Mouse (Mus musculus) left cerebral cortex, adult 2 months (tissue): ENCODE results near the gene Deaf1. TPM values are rescaled to one million over a fixed set of nuclear protein-coding genes. Genes with fewer than 3 reads are reported as not detected.

Experiments
- DNase-seq, 2 experiments: peaks; one replicate each; pipeline ENCODE4 v3.0.0; 2021 to 2022; ENCODE audit warnings: low spot score in 2 of 2, mixed read lengths in 1 of 2; ENCODE audit errors: extremely low spot score in 1 of 2
- H3K27ac ChIP-seq: fragments of 200-600 bp; 2 replicates; pipeline ENCODE4 v1.8.1; 2022
- H3K4me3 ChIP-seq: fragments of 200-600 bp; 2 replicates; pipeline ENCODE4 v1.8.1; 2022
- CTCF ChIP-seq: fragments of 200-600 bp; IDR thresholded peaks from 2 replicates; pipeline ENCODE4 v1.8.1; 2022; ENCODE audit warnings: antibody characterized with exemption, mild to moderate bottlenecking, moderate library complexity
- intact Hi-C: fragments of 180-260 bp; cut with DNase I; formaldehyde crosslinking; loops from one replicate; pipeline ENCODE4 v1.15.1; 2025
- total RNA-seq, 2 experiments: library from RNA; stranded (reverse); gene quantifications; 2 replicates each; pipeline ENCODE4 v1.2.3; 2021

Deaf1 gene
- total RNA-seq, 2 experiments from 2014 or later, result 63.1 to 63.8 TPM

DNA sequence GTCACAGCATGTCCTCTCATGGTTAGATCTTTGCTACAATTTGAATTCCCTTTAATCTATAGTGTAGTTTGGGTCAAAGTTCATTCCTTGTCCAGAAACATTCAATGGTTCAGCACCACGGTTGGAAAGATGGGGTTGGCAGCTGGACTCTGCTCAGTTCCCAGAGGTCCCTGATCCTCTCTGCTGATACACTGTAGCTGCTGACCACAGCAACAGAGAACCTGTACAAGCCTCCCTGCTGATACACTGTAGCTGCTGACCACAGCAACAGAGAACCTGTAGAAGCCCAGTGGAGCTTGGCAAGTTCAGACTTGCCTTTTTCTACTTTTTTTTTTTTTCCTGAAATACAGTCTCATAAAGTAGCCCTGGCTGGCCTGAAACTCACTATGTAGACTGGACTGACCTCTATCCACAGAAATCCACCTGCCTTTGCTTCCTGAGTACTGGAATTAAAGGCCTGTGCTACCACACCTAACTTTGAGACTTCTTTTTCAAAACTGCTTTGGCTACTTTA is 9.8 kb downstream of the Deaf1 start:
- intact Hi-C loops, result loop anchor here (5.0 kb wide), 1 partner anchor 70 kb away; no protein-coding TSS in a partner anchor
- Histone ChIP-seq H3K27ac (no peak overlapping the region), H3K4me3 (no peak overlapping the region)
- no peak for DNase-seq
- TF ChIP-seq CTCF, result no peak

DNA sequence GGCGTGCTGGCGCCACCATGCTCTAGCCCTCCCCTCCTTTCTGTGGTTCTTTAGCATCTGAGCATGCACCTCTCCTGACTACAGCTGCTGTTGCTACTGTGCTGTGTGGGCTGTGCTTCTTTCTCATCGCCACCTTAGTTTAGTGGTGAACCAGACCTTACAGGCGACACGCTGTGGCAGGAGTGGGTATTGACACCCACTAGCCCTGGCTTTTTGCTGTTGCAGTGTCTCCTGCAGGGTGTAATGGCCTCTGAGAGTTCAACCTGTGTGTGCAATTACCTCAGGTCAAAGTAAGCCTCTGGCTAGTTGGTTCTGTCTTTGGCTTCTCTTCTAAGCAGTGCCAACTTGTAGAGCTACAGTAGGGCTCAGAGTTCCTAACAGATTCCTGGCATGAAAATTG is 11.5 kb downstream of the Deaf1 start:
- intact Hi-C loops, result loop anchor here (5.0 kb wide), 1 partner anchor 69 kb away; no protein-coding TSS in a partner anchor
- DNase-seq, result peak; percentile 43 to 49
- TF ChIP-seq CTCF, result peak; percentile 61
- H3K4me3 ChIP-seq, result no peak overlapping the region
- no peak overlapping the region for H3K27ac ChIP-seq

DNA sequence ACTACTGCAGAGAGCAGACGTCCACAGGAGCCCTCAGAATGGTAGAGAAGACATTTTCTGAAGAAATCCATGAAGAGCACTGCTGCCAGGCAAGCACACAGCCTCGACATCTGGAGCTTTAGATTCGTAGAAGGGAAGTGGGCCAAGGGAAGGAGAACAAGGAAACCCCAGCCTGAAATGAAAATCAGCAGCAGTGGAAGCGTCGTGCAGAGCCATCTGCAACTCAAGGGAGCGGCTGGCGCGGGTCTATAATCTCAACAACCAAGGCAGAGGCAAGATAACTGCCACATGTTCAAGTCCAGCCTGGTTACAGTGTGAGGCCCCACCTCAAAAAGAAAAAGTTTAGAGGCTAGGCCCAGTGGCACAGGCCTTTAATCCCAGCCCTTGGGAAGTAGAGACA is 12.4 kb downstream of the Deaf1 start:
- no peak for TF ChIP-seq CTCF
- DNase-seq, result no peak
- H3K4me3 ChIP-seq, result no peak overlapping the region
- intact Hi-C loops, result loop anchor here (5.0 kb wide), 1 partner anchor 68 kb away; no protein-coding TSS in a partner anchor
- H3K27ac ChIP-seq, result no peak overlapping the region

DNA sequence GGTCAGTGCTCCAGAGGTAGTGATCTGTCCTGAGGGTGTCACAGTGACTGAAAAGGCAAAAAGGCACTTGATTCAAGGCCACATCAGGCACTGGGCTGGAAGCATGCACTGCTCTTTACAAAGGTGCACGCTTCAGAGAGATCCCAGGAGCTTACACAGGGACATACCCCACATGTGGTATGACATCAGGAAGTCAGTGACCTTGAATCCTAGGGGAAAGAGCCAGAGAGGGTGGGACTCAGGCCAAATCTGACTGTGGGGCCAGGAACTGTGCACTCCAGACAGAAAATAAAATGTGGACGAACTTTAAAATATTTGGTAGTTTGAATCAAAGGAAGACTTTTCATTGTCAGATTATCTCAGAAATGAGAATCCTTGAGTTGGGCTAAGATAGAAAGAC is 13.1 kb downstream of the Deaf1 start:
- DNase-seq, result no peak
- TF ChIP-seq CTCF, result no peak
- intact Hi-C loops, result no loop called here

DNA sequence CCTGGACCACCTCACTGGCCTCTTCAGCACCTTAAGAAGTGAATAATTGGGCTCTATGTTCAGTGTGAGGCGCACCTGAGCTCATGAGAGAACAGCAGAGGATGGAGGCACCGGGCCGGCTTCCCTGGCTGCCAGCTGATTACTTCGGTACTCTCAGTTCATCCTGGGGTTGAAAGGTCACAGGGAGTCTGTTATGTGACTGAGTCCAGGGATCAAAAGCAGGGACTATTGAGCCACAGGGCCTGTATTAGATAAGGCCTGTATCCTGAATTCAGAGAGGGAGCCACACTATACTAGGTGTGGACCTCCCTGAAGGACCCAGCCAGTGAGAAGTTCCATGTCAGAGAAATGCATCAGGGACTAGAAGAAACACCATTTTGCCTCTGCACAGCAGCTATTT is 23.0 kb downstream of the Deaf1 start:
- TF ChIP-seq CTCF, result no peak
- DNase-seq, result no peak
- no peak overlapping the region for H3K27ac ChIP-seq
- intact Hi-C loops, result no loop called here
- H3K4me3 ChIP-seq, result no peak overlapping the region

More for the DNA sequence above, 13.1 kb downstream of the Deaf1 start:
- Histone ChIP-seq H3K4me3 (no peak overlapping the region), H3K27ac (no peak overlapping the region)

DNA sequence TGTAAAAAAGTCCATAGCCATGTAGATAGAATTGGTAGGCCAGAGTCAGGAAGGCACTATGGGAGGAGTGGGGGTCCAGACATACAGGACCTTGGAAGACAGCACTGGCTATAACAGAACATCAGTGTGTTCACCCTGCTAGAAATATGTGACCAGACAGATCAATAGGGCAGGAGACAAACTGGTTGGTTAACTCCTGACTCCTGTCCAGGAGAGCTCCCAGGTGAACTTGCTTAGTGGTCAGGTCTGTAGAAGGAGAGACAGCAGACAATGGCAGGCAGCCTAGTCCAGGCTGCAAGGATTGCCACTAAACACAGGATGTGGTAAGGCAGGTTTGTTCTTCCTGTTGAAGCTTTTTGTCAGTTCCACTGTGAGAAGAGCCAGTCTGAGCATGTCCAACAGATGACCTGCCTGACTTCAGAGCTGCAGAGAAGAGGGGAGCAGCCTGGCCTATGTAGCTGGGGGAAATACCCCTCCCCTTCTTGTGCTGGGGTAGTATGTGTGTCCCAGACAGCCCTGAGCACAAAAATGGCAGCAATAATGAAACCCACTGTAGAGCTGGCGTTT is 24.7 kb downstream of the Deaf1 start:
- TF ChIP-seq CTCF, result no peak
- no peak for DNase-seq
- no peak overlapping the region for H3K27ac ChIP-seq
- no peak overlapping the region for H3K4me3 ChIP-seq
- intact Hi-C loops, result no loop called here

DNA sequence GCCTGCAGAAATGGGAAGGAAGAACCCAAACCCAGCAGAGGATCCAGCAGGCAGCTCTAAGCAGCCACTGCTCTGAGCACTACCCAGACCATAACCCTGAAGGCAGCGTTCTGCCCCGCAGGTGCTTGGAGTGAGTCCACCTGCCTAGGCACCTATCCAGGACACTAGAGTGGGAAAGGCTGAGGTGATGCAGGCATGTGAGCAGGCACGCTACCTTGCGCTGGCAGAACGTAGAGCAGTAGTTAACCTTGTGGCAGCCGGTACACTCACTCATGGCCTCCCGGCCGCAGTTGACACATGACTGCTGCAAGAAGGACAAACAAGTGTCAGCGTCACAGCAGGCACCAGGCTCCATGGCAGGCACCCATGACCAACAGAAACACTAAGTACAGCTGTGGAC is 26.1 kb downstream of the Deaf1 start:
- no peak for TF ChIP-seq CTCF
- DNase-seq, result no peak
- H3K4me3 ChIP-seq, result no peak overlapping the region
- intact Hi-C loops, result no loop called here
- no peak overlapping the region for H3K27ac ChIP-seq

DNA sequence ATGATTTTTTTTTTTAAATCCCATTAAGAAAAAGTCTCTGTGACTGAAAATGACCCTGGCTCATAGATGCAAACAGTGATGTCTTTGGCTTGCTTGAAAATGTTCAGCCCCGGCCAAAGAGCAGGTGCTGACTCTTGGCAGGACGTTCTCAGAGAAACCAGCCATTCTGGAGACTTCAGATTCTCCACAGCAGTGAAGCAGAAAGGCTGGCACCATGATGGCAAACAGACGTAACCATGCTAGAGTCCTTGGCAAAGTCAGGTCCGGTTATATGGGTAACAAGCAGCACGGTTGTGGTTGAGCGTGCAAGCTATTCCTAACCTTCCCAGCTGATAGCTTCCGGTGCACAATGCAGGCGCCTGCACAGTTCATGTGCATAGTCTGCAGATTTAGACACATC is 28.3 kb downstream of the Deaf1 start:
- intact Hi-C loops, result no loop called here
- H3K27ac ChIP-seq, result no peak overlapping the region
- H3K4me3 ChIP-seq, result no peak overlapping the region
- DNase-seq, result no peak
- no peak for TF ChIP-seq CTCF

DNA sequence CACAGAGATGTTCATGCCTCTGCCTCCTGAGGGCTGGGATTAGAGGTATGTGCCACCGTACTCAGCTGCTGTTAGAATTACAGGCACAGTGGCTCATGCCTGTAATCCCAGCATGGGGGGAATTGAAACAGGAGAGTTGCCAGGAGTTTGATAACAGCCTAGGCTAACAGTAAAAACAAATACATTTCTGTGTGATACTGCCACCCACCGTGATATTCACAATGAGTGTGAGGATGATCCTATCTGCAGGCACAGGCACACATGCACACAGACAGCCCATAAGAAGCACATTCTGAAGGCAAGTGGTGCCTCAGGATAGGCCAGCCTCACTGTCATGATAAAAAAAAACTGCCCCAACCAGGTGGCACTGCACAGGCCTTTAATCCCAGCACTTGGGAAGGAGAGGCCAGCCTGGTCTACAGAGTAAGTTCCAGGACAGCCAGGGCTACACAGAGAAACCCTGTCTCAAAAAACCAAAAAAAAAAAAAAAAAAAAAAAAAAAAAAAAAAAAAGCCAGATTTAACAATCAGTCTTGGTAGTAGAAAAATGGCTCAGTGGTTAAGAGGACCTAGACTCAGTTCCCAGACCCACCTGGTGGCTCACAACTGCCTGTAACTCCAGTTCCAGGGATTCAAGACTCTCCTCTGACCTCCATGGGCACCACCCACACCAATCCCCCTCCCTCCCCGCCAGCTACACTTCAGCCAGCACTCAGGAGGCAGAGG is 29.4 kb downstream of the Deaf1 start:
- H3K27ac ChIP-seq, result no peak overlapping the region
- H3K4me3 ChIP-seq, result no peak overlapping the region
- intact Hi-C loops, result no loop called here

DNA sequence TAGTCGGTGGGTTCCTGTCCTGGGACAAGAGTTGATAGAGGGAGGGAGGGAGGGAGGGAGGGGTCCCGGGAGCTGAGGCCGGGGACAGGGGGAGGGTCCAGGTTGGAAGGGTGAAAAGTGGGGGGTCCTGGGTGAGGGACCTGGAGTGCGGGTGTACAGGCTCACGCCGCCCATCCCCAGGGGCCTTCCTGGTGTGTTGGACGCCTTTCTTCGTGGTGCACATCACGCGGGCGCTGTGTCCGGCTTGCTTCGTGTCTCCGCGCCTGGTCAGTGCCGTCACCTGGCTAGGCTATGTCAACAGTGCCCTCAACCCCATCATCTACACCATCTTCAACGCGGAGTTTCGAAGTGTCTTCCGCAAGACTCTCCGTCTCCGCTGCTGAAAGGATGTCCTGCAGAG is 33.0 kb downstream of the Deaf1 start:
- intact Hi-C loops, result no loop called here
- H3K27ac ChIP-seq, result no peak overlapping the region
- no peak overlapping the region for H3K4me3 ChIP-seq
- DNase-seq, result no peak
- TF ChIP-seq CTCF, result no peak

More for the DNA sequence above, 29.4 kb downstream of the Deaf1 start:
- TF ChIP-seq CTCF, result no peak
- DNase-seq, result no peak

DNA sequence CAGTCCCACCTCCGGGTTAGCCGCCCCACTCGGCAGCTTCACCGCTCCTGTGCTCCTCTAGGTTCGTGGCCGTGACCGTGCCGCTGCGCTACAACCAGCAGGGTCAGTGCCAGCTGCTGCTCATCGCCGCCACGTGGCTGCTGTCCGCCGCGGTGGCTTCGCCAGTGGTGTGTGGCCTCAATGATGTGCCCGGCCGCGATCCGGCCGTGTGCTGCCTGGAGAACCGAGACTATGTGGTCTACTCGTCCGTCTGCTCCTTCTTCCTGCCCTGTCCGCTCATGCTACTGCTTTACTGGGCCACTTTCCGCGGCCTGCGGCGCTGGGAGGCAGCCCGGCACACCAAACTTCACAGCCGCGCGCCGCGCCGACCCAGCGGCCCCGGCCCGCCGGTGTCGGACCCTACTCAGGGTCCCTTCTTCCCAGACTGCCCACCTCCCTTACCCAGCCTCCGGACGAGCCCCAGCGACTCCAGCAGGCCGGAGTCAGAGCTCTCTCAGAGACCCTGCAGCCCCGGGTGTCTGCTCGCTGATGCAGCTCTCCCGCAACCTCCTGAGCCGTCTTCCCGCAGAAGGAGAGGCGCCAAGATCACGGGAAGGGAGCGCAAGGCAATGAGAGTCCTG is 33.5 kb downstream of the Deaf1 start:
- peak in 1 of 2 experiments; percentile 19 for DNase-seq
- TF ChIP-seq CTCF, result no peak; the same call in 1 of the 2 replicates
- intact Hi-C loops, result no loop called here
- Histone ChIP-seq H3K27ac (no peak overlapping the region), H3K4me3 (peak overlapping the region; percentile 33)

DNA sequence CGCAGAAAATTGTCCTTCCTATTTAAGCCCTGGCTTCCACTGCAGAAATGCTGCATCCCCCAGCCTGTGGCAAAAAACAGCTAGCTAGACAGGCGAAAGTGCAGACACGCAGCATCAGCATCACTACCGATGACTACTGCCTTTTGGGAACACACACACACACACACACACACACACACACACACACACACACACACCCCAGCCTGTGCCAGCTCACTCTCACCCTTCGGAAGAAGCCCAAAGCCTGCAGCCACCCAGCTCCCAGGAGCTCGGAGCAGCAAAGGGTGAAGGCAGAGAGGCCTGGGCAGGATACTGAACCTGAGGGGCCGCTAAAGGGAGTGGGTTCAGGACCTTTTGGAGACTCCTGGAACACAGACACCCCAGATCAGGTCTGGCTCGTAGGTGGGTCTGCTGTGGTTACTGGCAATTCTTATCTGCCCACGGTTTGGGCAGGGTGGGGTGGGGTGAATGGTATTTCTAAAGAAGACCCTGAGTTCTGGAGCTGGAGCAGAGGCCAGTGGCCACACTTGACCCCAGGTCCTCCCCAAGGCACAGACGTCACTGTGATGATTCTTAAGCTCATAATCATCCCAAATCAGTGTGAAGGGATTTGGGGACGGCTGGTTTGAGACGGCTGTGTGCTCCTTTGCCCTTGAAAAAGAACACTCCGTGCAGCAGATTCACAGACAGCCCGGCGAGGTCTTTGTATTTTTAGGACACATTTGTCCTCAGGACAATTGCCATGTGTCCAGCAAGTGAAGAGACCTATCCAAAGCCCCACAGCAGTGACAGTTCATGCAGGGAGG is 34.7 kb downstream of the Deaf1 start:
- H3K4me3 ChIP-seq, result no peak overlapping the region
- TF ChIP-seq CTCF, result no peak
- intact Hi-C loops, result no loop called here
- DNase-seq, result no peak
- no peak overlapping the region for H3K27ac ChIP-seq
